Mouse (Mus musculus) cerebellum, adult 9-10 months (tissue): ENCODE data around the gene Pramef8.
A peak's percentile ranks its signal among the peaks of the same experiment; 100 is the strongest.
"Not testable (repeated sequence)": the region's sequence is repeated elsewhere in the genome, so short reads cannot be mapped to it uniquely, and the experiment has no call there.

Source experiments
- DNase-seq: peaks from one replicate; pipeline ENCODE4 v3.0.0; 2022

Pramef8 gene

GRCm38 (mm10) chr4:143412219-143413092 is at the start of gene Pramef8:
Pramef8 (plus strand) TSS chr4:143412426.
- DNase-seq, result peak; percentile 95

DNA sequence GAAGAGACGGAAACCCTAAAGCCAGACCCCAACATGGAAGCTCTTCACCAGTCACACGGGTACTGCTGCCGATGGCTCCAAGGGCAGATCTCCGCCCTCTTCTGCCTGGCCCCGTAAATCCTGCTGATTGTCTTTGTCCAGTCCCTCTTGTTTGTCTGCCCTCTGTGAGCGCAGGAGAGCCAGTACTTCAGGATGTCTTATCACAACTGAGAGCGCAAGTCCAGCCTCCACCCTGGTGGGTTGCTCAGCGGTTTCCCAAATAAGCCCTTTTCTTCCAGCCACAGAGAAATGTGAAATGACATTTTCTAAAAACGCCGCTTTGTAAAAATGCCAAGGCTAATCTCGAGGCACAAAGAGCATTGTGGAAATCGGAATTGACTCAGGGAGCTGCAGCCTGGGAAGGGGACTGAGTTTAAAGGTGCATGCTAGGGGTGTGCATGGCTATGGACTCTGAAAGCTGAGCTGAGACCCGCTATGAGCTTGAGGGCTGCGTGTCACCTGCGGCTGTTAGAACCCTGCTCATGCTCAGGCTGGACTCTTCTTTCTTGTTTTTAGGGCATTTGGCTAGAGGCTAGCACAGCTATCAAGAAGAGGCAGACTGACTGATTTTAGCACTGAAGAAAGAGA is 45.7 kb upstream of the Pramef8 start:
- no peak for DNase-seq

DNA sequence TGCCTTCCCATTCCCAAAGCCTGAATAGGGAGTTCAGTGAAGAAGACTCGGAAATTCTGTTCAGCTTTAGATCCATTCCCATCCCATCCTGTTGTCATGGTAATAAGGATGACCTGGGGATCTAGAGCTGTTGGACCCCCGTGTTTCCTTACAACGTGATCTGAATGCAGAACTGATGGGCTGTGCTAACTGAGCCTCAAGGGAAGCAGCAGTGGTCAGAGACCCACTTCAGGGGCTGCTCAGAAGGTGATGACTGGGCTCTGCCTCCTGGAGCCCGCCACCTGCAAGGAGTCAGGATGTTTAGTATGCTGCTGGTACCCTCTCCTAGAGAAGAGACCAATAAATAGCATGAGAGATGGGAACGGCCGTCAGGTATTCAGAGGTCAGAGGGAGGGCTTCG is 32.7 kb upstream of the Pramef8 start:
- DNase-seq, result no peak

GRCm38 (mm10) chr4:143379931-143380715 is 32.1 kb upstream of the Pramef8 start:
- DNase-seq, result peak; percentile 26

DNA sequence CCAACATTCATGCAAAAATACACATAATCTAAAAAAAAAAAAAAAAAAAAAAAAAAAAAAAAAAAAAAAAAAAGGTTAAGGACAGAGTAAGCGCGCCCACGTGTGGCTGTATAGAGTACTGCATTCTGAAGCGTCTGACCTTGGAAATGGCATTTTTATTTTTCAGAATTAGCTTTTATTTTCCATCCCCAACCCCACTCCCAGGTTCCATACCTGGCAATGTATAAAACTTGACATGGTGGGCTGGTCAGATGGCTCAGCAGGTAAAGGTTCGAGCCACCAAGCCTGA is 31.6 kb upstream of the Pramef8 start:
- DNase-seq, result peak; percentile 36

DNA sequence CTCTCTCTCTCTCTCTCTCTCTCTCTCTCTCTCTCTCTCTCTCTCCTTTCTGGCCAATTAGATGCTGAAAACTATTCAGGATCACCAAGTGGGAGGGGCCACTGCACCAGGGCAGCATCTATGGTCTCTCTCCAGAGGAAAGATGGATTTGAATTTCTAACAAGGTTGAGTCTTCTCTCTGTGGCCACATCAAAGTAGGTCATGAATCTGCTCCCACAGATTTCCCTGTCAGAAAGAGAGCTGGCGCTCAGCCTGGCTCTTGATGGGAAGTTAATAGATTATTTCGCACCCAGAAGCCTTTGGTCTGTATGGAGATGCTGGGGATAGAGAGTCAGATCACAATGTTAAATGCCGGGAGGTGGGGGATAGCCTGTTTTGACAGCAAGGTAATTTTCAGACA is 30.1 kb upstream of the Pramef8 start:
- peak; percentile 45 for DNase-seq

GRCm38 (mm10) chr4:143383646-143384045 is 28.6 kb upstream of the Pramef8 start:
- no peak for DNase-seq

DNA sequence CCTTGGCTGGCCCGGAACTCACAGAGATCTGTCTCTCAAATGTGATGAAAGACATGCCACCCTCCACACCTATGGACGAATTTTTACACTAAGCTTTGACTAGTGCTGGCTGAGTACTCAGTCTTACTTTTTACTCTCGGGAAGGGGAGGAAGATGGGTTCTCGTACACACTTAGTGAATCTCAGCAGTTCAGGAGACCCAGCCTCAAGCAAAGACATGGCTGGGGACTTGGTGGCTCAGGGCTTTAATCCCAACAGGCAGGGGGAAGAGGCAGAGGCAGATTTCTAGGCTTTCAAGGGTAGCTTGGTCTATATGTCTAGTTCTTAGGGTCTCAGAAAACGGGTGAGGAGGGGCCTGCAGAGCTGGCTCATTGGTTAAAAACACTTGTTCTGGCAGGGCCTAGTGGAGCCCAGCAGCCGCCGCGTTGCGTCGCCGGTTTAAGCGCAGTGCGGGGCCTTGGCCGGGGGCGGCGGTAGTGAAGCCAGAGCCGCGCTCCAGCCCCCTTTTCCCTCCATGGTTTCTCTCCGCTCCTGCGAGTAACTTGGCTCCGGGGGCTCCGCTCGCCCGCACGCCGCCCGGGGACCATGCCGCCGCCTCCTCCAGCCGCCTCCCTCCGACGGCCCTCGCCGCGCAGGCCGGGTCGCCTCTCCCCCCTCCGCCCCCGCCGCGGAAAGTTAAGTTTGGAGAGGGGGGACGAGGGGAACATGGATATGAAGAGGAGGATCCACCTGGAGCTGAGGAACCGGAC is 23.1 kb upstream of the Pramef8 start:
- no peak for DNase-seq

DNA sequence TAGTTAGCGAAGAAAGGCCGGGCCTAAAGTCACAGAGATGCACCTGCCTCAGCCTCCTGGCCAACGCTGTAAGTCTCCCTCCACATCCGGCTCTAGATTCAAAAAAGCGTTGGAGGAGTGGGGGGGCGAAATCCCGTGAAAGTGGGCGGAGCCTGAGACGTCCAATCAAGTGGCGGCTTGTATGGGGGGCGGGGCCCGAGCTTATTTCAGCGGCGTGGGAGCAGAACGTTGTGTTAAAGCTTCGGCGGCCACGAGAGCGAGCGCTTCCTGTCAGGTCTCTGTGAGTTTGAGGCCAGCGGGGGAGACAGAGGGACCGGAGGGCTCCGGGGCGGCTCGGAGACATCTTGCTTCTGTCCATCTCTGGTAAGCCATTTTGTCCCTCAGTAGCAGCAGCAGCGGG is 18.0 kb upstream of the Pramef8 start, which contains the start of gene Pramel1:
Gene Pramel1, plus strand, starts transcription at position 248 of the 400 bp plus-strand sequence.
- DNase-seq, result no peak

DNA sequence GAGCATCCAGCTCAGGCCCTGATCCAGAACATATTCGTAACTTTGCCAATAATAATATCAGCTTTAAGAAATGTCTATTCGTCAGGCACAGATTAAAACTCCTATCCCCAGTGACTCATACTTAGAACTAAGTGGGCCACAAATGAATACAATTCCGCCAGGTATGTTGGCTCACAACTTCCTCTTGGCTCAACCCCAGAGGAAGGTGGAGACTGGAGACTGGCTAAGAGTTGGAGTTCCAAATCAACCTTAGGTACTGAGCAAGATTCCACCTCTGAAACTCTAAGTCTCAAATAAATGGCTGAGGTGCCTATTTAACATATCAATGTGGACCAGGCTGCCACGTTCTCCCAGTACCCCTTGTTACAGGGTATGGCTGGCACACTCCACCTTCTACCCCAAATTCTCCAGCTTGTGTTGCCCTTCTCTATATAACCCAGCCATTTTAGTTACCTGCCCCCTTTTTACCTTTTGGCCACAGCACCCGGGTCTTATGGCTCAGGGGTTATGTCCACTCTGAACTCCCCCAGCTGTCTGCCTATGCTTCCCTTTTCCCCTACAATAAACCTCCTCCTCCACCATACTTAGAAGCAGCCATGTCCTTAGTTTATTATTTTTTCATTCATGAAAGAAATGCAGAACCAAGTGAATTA is 534 bp upstream of the Pramef8 start:
- peak; percentile 54 for DNase-seq

DNA sequence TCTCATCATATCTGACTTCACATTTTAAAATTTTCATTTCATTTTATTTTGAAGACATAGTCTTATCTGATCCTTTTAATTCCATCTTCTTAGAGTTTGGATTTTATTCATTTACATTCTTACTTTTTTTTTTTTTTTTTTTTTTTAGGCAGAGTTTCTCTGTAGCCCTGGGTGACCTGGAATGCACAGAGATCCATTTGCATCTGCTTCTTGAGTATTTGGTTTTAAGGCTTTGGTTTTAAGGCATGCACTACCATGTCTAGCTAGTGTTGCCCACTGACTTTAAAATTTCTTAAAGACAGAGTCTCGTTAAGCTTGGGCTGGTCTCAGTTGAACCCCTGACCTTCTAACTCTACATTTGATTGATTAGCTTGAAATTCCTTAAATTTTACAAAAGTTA is 1.4 kb downstream of the Pramef8 start:
- no peak for DNase-seq

DNA sequence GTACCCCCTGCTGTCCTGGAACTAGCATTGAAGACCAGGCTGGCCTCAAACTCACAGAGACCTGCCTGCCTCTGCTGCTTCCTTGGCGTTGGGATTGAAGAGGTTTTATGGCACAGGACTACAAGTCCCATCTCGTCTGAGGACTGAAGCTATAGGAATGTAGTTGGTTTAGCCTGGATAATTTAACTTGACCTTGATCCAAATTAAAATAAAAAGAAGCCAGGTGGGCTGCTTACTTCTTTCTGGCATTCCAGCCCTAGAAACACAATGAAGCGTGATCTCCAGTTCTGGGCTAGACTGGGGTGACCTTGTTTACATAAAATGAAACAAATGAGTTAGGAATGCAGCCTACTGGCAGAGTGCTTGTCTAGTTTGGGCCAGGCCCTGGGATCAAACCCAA is 1.9 kb downstream of the Pramef8 start:
- peak; percentile 34 for DNase-seq

GRCm38 (mm10) chr4:143426770-143427169 is 14.5 kb downstream of the Pramef8 start:
- DNase-seq, result not testable (repeated sequence)

- no peak for DNase-seq
Observed at GRCm38 (mm10) chr4:143450224-143450623, 38.0 kb downstream of the Pramef8 start, which contains the start of gene Oog4. Oog4 (minus strand) TSS chr4:143450324.
